Mouse (Mus musculus): Measurements from ENCODE around the gene Npr3.

DNA sequence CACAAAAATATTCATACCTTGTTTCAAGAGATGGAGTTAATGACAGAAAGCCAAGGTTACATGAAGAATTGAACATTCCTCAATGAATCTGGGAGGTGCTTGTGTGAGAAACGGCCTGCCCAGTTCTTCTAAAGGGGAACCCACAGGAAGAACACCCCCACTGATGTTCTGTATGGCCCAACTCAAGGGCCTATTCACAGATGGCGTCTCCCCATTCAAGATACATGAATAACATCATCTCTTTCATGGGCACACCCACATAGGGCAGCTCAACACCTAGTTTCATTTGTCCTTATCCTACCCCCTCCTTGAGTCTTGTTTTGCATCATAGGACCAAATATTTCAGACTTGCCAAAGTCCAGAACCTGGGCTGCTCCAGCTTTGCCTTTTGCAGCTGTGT is 46.8 kb downstream of the Npr3 start:
- TF ChIP-seq POLR2A (IDR thresholded peaks at IDR 0.05; ENCODE audit: borderline replicate concordance, insufficient read depth, low read length) = no peak
- TF ChIP-seq CTCF (IDR thresholded peaks at IDR 0.05; ENCODE audit: borderline replicate concordance, insufficient read depth, low read depth, low read length) = no peak
